Mouse (Mus musculus) heart, embryonic 11.5 days (tissue): ENCODE measurements around the gene Sox6. TPM values are rescaled to one million over a fixed set of nuclear protein-coding genes. Genes with fewer than 3 reads are reported as not detected.

Experiments
- ATAC-seq: fragments of 200-750 bp; cut with Nextera tagmentation; replicated peaks from 2 replicates; pipeline ENCODE4 v1.8.0; 2017; ENCODE audit warnings: moderate library complexity; ENCODE audit not compliant: insufficient number of reproducible peaks, low FRiP score, low TSS enrichment
- H3K27ac ChIP-seq: fragments of 300-500 bp; sonication (generic); 2 replicates; pipeline ENCODE4 v1.5.1; 2014; ENCODE audit warnings: mild to moderate bottlenecking, low read depth, low read length
- H3K27me3 ChIP-seq: fragments of 300-500 bp; sonication (generic); 2 replicates; pipeline ENCODE4 v1.6.1; 2014; ENCODE audit warnings: mild to moderate bottlenecking, low read length, mixed read lengths; ENCODE audit not compliant: control insufficient read depth, insufficient read depth
- H3K36me3 ChIP-seq: fragments of 300-500 bp; sonication (generic); 2 replicates; pipeline ENCODE4 v1.6.1; 2014; ENCODE audit warnings: mild to moderate bottlenecking, low read length, moderate library complexity, mixed read lengths; ENCODE audit not compliant: control insufficient read depth, insufficient read depth
- H3K4me1 ChIP-seq: fragments of 300-500 bp; sonication (generic); 2 replicates; pipeline ENCODE4 v1.6.1; 2014; ENCODE audit warnings: low read length; ENCODE audit not compliant: control insufficient read depth, insufficient read depth
- H3K4me2 ChIP-seq: fragments of 300-500 bp; sonication (generic); 2 replicates; pipeline ENCODE4 v1.6.1; 2014; ENCODE audit warnings: mild to moderate bottlenecking, moderate library complexity
- H3K4me3 ChIP-seq: fragments of 300-500 bp; sonication (generic); 2 replicates; pipeline ENCODE4 v1.5.1; 2014; ENCODE audit warnings: low read depth, low read length
- H3K9ac ChIP-seq: fragments of 300-500 bp; sonication (generic); 2 replicates; pipeline ENCODE4 v1.6.1; 2014; ENCODE audit warnings: mild to moderate bottlenecking, low read depth, low read length, moderate library complexity
- H3K9me3 ChIP-seq: fragments of 300-500 bp; sonication (generic); replicated peaks from 2 replicates; pipeline ENCODE4 v1.6.1; 2016; ENCODE audit warnings: low read length; ENCODE audit not compliant: control insufficient read depth
- WGBS: fragments of 180-500 bp; shearing (Covaris S2); extraction: QIAGEN DNeasy Blood & Tissue Kit; methylation state at CpG from one replicate; pipeline ENCODE4 v1.1.7; 2014; ENCODE audit not compliant: insufficient replicate concordance; 5-methylcytosine and 5-hydroxymethylcytosine counted together
- polyA plus RNA-seq: library from polyadenylated mRNA; unstranded; fragments of >200 nt; fragmentation: Nextera tagmentation; extraction: Ambion mirVana; gene quantifications from 2 replicates; pipeline ENCODE4 v1.2.1, GENCODE M21; 2014

Sox6 gene
- polyA plus RNA-seq, 1 experiment from 2014 or later, result 45.1 TPM

DNA sequence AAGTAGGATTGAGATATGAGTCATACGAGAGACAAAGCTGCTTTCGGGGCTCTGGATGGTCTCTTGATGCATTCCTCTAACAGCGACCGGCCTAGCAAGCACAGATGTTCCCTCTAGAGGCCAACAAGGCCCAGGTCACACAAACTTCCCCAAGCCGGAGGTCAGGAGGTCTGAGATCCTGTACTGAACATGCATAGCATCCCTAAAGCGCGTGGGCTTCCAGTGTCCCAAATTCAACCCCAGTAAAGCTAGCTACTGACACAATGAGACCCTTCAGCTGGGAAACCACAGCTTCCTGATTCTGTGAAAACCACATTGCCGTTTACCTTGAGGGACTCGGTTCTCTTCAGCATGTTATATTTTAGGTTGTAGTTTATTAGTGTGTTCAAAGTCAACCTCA is 499.6 kb downstream of the Sox6 start:
- H3K36me3 ChIP-seq, result no peaks in the 10 kb centered on the region
- no peaks in the 10 kb centered on the region for H3K27me3 ChIP-seq
- no peak overlapping the region for H3K27ac ChIP-seq
- no peaks in the 10 kb centered on the region for H3K9me3 ChIP-seq
- H3K4me1 ChIP-seq, result no peaks in the 10 kb centered on the region; the same call in 1 of the 2 replicates
- no peak overlapping the region for H3K9ac ChIP-seq
- 69% methylated on average over 9 of the region's 9 CpGs for WGBS
- H3K4me2 ChIP-seq, result no peak overlapping the region
- H3K4me3 ChIP-seq, result no peak overlapping the region
- ATAC-seq, result no peak

DNA sequence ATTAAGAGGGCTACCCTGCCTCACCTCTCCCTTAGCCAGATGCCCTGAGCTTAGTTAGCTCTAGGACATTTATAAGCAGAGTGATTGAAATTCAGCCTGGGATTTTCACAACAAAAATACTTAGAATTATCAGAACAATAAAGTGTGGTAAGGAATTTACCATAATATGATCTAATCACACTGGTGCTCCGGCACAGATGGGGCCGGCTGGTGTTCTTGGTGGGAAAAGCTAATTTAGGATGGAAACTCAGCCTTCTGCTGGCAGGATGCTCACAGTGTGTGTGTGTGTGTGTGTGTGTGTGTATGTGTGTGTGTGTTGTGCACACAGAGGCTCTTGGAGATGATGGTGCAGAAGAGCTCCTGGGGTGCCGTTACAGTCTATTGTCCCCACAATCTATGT is 501.0 kb downstream of the Sox6 start:
- Histone ChIP-seq H3K4me2 (no peak overlapping the region), H3K4me3 (no peak overlapping the region), H3K27ac (no peak overlapping the region), H3K27me3 (no peaks in the 10 kb centered on the region), H3K4me1 (no peaks in the 10 kb centered on the region; the same call in 1 of the 2 replicates), H3K36me3 (no peaks in the 10 kb centered on the region), H3K9me3 (no peaks in the 10 kb centered on the region), H3K9ac (no peak overlapping the region)
- no peak for ATAC-seq
- WGBS, result 90% methylated on average over 3 of the region's 3 CpGs

DNA sequence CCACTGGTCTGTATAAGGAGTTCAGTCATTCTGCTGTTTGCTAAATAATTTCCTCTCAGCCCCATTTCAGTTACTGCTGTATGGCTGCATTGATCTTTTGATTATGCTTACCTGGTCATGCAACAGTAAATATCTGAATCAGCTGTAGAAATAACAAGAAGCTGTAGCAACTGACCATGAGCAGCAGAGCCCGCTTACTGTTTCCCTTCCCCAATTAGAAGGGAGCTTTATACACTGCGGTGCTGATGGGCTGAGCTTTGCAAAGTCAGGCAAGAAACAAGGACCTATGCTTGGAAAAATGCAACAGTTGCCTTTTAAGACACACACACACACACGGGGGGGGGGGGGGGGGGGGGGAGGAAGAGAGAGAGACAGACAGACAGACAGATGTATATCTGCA is 502.1 kb downstream of the Sox6 start:
- no peak overlapping the region for H3K4me3 ChIP-seq
- no peaks in the 10 kb centered on the region for H3K9me3 ChIP-seq
- H3K9ac ChIP-seq, result no peak overlapping the region
- no peaks in the 10 kb centered on the region for H3K36me3 ChIP-seq
- no peak overlapping the region for H3K27ac ChIP-seq
- H3K4me1 ChIP-seq, result no peaks in the 10 kb centered on the region; the same call in 1 of the 2 replicates
- H3K4me2 ChIP-seq, result no peak overlapping the region
- whole genome bisulfite sequencing, result 75% methylated on average over 3 of the region's 3 CpGs
- no peak for ATAC-seq
- H3K27me3 ChIP-seq, result no peaks in the 10 kb centered on the region

DNA sequence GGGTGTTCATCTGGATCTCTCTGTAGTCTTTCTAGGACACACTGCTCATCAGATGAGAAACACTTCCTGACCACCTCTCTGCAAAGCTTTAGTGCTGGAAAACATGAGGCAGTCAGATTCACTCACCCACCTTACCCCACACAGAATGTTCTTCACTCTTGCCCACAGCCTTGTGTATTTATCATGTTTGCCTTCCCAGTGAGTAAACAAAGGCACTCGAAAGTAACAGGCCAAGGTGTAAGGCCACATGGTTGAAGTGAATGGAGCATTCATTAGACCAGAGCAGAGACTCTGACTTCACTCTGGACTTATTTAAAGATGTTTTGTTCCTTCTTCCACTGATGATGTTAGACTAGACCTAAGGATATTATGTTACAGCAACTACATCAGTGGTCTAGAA is 506.7 kb downstream of the Sox6 start:
- no peak for ATAC-seq
- Histone ChIP-seq H3K9ac (no peak overlapping the region), H3K27ac (no peak overlapping the region), H3K36me3 (no peaks in the 10 kb centered on the region), H3K4me1 (no peaks in the 10 kb centered on the region), H3K4me2 (no peak overlapping the region), H3K9me3 (no peaks in the 10 kb centered on the region), H3K4me3 (no peak overlapping the region), H3K27me3 (no peaks in the 10 kb centered on the region)
- WGBS, result 57% methylated on average over 1 of the region's 1 CpGs

DNA sequence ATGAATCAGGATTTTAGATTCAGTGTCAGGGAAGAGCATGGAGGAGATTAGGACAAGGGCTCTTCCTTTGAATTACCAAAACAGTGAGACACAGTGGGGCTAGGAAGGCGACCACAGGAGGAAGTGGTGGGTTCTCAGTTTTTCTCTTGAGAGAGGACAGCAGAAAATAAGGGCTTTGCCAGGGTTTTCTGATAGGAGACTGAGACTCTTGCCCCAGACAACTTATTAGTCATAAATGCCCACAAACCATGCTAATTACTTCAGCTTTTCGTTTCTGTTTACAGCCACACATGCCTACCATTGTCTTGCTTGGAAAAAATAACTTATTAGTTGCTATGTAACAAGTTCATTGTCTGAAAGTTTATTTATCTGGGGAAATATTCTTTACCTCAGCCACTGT is 507.4 kb downstream of the Sox6 start:
- H3K27me3 ChIP-seq, result no peaks in the 10 kb centered on the region
- H3K4me2 ChIP-seq, result no peak overlapping the region
- H3K4me1 ChIP-seq, result no peaks in the 10 kb centered on the region; the same call in 1 of the 2 replicates
- H3K27ac ChIP-seq, result no peak overlapping the region
- H3K9ac ChIP-seq, result no peak overlapping the region
- H3K36me3 ChIP-seq, result no peaks in the 10 kb centered on the region
- no peaks in the 10 kb centered on the region for H3K9me3 ChIP-seq
- no peak for ATAC-seq
- H3K4me3 ChIP-seq, result no peak overlapping the region
- 42% methylated on average over 2 of the region's 2 CpGs for WGBS

DNA sequence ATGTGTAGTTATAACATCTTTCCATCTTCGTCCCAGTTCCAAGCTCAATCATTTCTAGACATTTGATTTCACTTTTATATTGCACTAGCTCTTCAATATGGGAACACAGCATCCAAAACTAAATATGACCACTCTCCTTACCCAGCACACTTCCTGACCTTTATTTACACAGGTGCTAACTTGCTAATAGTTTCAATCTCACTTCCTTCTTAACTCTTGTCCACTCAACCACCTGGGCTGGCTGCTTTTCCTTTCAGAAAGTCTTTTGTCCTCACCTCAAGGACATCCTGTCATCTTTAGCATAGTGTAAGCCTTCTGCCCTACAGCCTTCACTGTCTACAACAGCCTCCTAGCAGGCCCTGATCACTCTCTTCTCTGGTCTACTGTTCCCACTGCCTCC is 520.9 kb downstream of the Sox6 start:
- Histone ChIP-seq H3K27me3 (no peaks in the 10 kb centered on the region), H3K4me1 (no peaks in the 10 kb centered on the region), H3K4me2 (no peak overlapping the region), H3K4me3 (no peak overlapping the region), H3K9me3 (no peaks in the 10 kb centered on the region), H3K36me3 (no peaks in the 10 kb centered on the region), H3K9ac (no peak overlapping the region), H3K27ac (no peak overlapping the region)
- WGBS, result 74% methylated on average over 1 of the region's 1 CpGs
- ATAC-seq, result no peak

DNA sequence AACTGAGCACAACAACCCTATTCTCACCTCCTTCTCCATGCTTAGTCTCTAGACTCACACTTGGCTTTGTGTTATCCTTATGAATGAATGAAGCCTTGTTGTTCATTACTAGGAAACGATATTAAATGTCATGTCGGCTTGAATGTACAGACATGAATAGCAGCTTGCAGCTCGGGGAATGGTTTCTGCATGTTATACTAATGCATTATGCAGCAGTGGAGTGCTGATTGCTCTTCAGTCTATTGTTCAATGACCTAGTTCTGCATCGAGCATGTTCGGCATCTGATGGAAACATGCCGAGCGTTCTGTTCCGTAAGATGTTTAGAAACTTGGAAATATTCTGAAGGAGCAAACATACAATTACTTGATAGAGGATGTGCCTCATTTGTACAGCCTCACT is 524.9 kb downstream of the Sox6 start:
- Histone ChIP-seq H3K4me2 (no peak overlapping the region), H3K9me3 (no peaks in the 10 kb centered on the region), H3K27me3 (no peaks in the 10 kb centered on the region), H3K36me3 (no peaks in the 10 kb centered on the region), H3K4me1 (peaks cover 2% of the 10 kb centered on the region; the same call in 1 of the 2 replicates), H3K27ac (no peak overlapping the region), H3K4me3 (no peak overlapping the region), H3K9ac (no peak overlapping the region)
- WGBS, result 85% methylated on average over 8 of the region's 8 CpGs
- no peak for ATAC-seq

DNA sequence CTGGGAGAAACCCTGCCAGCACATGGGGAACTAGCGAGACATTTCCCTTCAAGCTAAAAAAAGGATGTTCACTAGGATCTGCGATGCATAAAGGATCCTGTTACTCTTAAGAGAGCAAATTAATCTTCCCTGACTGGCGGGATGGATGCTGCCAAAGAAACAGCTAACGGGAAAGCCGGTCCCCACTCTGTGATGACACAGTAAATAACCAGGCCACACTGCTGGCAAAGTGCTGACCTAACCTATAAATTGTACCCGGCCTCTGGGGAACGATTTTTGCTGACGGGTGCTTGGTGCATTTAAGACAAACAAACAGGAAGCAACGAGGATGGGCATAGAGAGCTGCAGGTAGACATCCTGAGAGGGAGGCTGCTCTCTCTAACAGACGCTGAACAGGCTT is 526.8 kb downstream of the Sox6 start:
- 60% methylated on average over 10 of the region's 10 CpGs for WGBS
- Histone ChIP-seq H3K9me3 (no peaks in the 10 kb centered on the region), H3K27me3 (no peaks in the 10 kb centered on the region), H3K4me1 (peaks cover 2% of the 10 kb centered on the region; the same call in 1 of the 2 replicates), H3K36me3 (no peaks in the 10 kb centered on the region), H3K9ac (no peak overlapping the region), H3K4me3 (no peak overlapping the region), H3K27ac (no peak overlapping the region), H3K4me2 (no peak overlapping the region)
- ATAC-seq, result no peak

DNA sequence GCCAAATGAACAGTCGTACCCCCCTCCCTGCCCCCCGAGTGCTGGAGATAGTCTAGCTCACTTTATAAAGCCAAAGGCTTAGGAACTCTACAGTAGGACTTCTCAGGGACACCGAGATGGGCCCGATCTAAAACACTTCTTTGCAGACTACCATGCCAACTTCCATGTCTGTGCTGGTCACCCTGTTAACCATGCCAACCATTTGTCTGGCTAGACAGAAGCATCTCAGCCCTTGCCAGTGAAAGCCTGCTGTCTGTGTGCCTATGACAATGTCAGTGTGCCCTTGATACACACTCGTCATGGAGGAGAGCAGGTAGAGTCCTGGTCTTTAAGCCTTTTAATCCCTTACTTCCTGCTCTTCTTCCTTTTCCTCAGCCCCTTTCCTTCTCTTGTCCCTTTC is 527.5 kb downstream of the Sox6 start:
- Histone ChIP-seq H3K4me2 (no peak overlapping the region), H3K9ac (no peak overlapping the region), H3K27ac (no peak overlapping the region), H3K4me3 (no peak overlapping the region), H3K4me1 (peaks cover 2% of the 10 kb centered on the region; the same call in 1 of the 2 replicates), H3K36me3 (no peaks in the 10 kb centered on the region), H3K27me3 (no peaks in the 10 kb centered on the region), H3K9me3 (no peaks in the 10 kb centered on the region)
- WGBS, result 75% methylated on average over 5 of the region's 5 CpGs
- ATAC-seq, result no peak
